9 mouse cellular contexts compared by ENCODE assay signal in the genomic region with DNA sequence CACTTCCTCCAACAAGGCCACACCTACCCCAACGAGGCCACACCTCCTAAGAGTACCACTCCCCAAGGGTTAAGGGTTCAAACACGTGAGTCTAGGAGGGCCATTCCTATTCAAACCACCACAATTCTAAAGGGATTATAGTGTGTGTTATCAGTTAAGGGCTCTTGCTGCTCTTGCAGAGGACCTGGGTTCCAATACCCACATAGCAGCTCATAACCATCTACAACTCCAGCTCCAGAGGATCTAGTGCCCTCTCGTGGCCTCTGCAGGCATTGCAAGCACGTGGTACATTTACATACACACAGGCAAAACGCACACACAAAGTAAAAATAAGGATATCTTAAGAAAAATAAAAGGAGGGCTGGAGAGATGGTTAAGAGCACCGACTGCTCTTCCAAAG. TPM values are rescaled to one million over a fixed set of nuclear protein-coding genes. Genes with fewer than 3 reads are reported as not detected.
DNase-seq lines count a peak whose midpoint lies in the region; ATAC-seq and TF ChIP-seq lines count a peak whose summit lies in the region.
"Had no signal": no experiment of that assay in that cellular context is flagged by ENCODE, and none has a peak within 500 bp of the region (broad histone marks: within the 10 kb centered on the region; RNA-seq: fewer than 3 reads in every experiment).

No protein-coding gene starts in this region.

- no peak overlapping the region for H3K9ac ChIP-seq in liver, embryonic 12.5 days
- H3K9ac ChIP-seq in ES-E14 (ENCODE audit: insufficient read depth, low read depth, low read length, poor library complexity, severe bottlenecking), result peak overlapping the region; percentile 36; the same call in 1 of the 2 replicates
- H3K9ac ChIP-seq in midbrain, embryonic 11.5 days (ENCODE audit: low read length), result no peak overlapping the region

- H3K4me2 ChIP-seq in liver, embryonic 12.5 days, result no peak overlapping the region
- H3K4me2 ChIP-seq in midbrain, embryonic 11.5 days, result no peak overlapping the region

- no peak overlapping the region for H3K4me3 ChIP-seq in liver, embryonic 12.5 days
- H3K4me3 ChIP-seq in ES-E14 (ENCODE audit: insufficient read depth in 1 of 2, low read depth in 1 of 2, low read length in 2 of 2, poor library complexity in 1 of 2, severe bottlenecking in 1 of 2), result 0 out of 4 replicates have a peak overlapping the region, but pooled peaks of 1 of the 2 experiments have one; percentile 13
- H3K4me3 ChIP-seq in midbrain, embryonic 11.5 days (ENCODE audit: low read depth, low read length), result no peak overlapping the region

- in situ Hi-C loops in ES-E14 (cut with MboI; ENCODE audit: low sequenced_read_pairs in 2 of 2, unreplicated experiment in 2 of 2), result no loop called here

- H3K36me3 ChIP-seq in liver, embryonic 12.5 days, result no peaks in the 10 kb centered on the region
- no peaks in the 10 kb centered on the region for H3K36me3 ChIP-seq in ES-E14 (ENCODE audit: control insufficient read depth, insufficient read depth, low read length, poor library complexity, severe bottlenecking)
- H3K36me3 ChIP-seq in midbrain, embryonic 11.5 days (ENCODE audit: control insufficient read depth, insufficient read depth, low read length), result no peaks in the 10 kb centered on the region

- 56% methylated on average over 6 of the region's 6 CpGs for WGBS in liver, embryonic 12.5 days (ENCODE audit: insufficient replicate concordance)
- WGBS in midbrain, embryonic 11.5 days, result 63% methylated on average over 6 of the region's 6 CpGs

- ATAC-seq in liver, embryonic 12.5 days, result no peak
- ATAC-seq in midbrain, embryonic 11.5 days (ENCODE audit: low FRiP score), result no peak

- peaks cover 41% of the 10 kb centered on the region for H3K4me1 ChIP-seq in liver, embryonic 12.5 days
- peaks cover 0 to 11% of the 10 kb centered on the region in 2 experiments; a peak in 2 of 4 replicates for H3K4me1 ChIP-seq in ES-E14 (ENCODE audit: control insufficient read depth in 2 of 2, insufficient read depth in 2 of 2, low read length in 2 of 2, poor library complexity in 1 of 2)
- no peaks in the 10 kb centered on the region for H3K4me1 ChIP-seq in midbrain, embryonic 11.5 days (ENCODE audit: control insufficient read depth, insufficient read depth, low read length)

- H3K9me3 ChIP-seq in liver, embryonic 12.5 days (replicated peaks), result no peaks in the 10 kb centered on the region
- H3K9me3 ChIP-seq in ES-E14 (ENCODE audit: control insufficient read depth, insufficient read depth, low read depth, low read length), result no peaks in the 10 kb centered on the region
- H3K9me3 ChIP-seq in midbrain, embryonic 11.5 days (ENCODE audit: control insufficient read depth, low read length), result no peaks in the 10 kb centered on the region

- DNase-seq in cerebellum, postnatal 10 days, result peak; percentile 35 to 55
- DNase-seq in cerebellum, adult 11-12 months, result no peak
- peak; percentile 75 for DNase-seq in liver
- DNase-seq in ES-E14 (ENCODE audit: low read depth, low spot score), result peak; percentile 90
- DNase-seq in induced T-regulatory cell, adult 2 months (ENCODE audit: low read depth), result peak; percentile 68
- DNase-seq in midbrain, embryonic 11.5 days (ENCODE audit: low spot score, missing footprints), result no peak
- no peak for DNase-seq in adrenal gland, adult 8-10 months
- DNase-seq: cerebellum, adult 9-11 months had no signal

- H3K27me3 ChIP-seq in liver, embryonic 12.5 days (replicated peaks), result no peaks in the 10 kb centered on the region
- H3K27me3 ChIP-seq in midbrain, embryonic 11.5 days (ENCODE audit: control insufficient read depth, insufficient read depth, low read length), result no peaks in the 10 kb centered on the region

- no peak overlapping the region for H3K27ac ChIP-seq in liver, embryonic 12.5 days
- H3K27ac ChIP-seq in ES-E14 (ENCODE audit: insufficient read depth, low read depth, low read length, poor library complexity, severe bottlenecking), result peak overlapping the region; percentile 68
- no peak overlapping the region for H3K27ac ChIP-seq in midbrain, embryonic 11.5 days (ENCODE audit: low read depth, low read length)

TF ChIP-seq in ES-E14, 5 proteins besides CTCF, POLR2A, EP300 and RAD21:
- TF ChIP-seq MAFK (IDR thresholded peaks at IDR 0.05; ENCODE audit: insufficient read depth, low read depth, low read length) (no peak), ZC3H11A (IDR thresholded peaks at IDR 0.05; ENCODE audit: borderline replicate concordance, low read depth, low read length) (peak; percentile 46; the same call in 1 of the 2 replicates)

RNA-seq across cellular contexts. Expression of gene Sema4b, which starts 34.5 kb away (rescaled TPM):
- 16.9 and 17.9 TPM in 2 replicates for polyA plus RNA-seq in liver, embryonic 12.5 days (2016; fragmentation: Nextera tagmentation; extraction: Ambion mirVana)
- 50.1 and 106 TPM in 2 replicates for total RNA-seq in ES-E14 (2012; rRNA removed)
- polyA plus RNA-seq in midbrain, embryonic 11.5 days (2014; fragmentation: Nextera tagmentation; extraction: Ambion mirVana), result 9.6 and 10.5 TPM in 2 replicates
- total RNA-seq in adrenal gland, adult 8-10 months (2022), result 10 to 100 TPM; 58.6 to 86.9 (median 67.8) TPM

RNA-seq across cellular contexts. Expression of gene Idh2, which starts 37.0 kb away (rescaled TPM):
- 158 and 160 TPM in 2 replicates for polyA plus RNA-seq in liver, embryonic 12.5 days (2016; fragmentation: Nextera tagmentation; extraction: Ambion mirVana)
- total RNA-seq in ES-E14 (2012; rRNA removed), result 108 and 146 TPM in 2 replicates
- 349 and 357 TPM in 2 replicates for polyA plus RNA-seq in midbrain, embryonic 11.5 days (2014; fragmentation: Nextera tagmentation; extraction: Ambion mirVana)
- total RNA-seq in adrenal gland, adult 8-10 months (2022), result 100 to 1,000 TPM; 122 to 222 (median 165) TPM

Comparison
In these comparisons a context has a peak if more than half of its experiments do, and no peak if none do; other contexts are left out.
1. DNase-seq: peak in cerebellum, postnatal 10 days (2 of 2), liver (single experiment), ES-E14 (single experiment) and induced T-regulatory cell, adult 2 months (single experiment); none in cerebellum, adult 11-12 months (single experiment), midbrain, embryonic 11.5 days (single experiment) and adrenal gland, adult 8-10 months (single experiment).